Mouse (Mus musculus): Measurements from ENCODE around the gene Dera.

Gene Dera

DNA sequence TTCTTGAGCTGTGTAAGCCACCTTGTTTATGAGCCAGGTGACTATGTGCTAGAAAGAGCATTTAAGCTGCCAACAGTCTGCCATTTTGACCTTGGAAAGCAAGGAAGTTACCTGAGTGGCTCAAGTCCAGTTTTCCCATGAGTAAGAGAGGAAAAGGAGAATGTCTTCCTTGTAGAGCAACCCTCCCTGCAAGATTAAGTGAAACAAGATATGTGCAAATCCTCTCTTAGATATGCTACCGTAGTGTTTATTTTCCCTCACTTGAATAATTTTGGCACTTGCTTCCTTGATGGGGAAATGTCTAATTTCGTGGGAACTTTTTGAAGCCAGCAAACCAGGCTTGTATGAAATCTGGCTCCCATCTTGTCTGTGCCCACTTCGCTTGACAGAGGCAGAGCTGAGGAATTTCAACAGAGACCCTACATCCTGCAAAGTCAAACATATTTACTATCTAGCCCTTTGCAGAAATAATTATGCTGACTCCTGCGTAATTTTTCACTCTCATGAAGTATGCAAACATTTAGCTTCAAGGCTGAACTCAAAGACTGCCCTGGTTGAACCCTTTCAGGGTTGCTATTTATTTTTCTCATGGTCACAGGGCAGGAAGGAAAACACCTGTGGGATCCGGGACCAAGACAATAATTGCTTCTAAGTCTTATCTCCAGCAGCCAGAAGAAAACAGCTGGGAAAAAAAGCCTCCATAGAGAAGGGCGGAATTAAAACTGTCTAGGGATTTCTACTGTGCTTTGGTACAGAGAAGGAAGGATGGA lies 132.0 kb downstream of the Dera start:
- DNase-seq (ENCODE audit: low spot score in 2 of 2), result no peak

DNA sequence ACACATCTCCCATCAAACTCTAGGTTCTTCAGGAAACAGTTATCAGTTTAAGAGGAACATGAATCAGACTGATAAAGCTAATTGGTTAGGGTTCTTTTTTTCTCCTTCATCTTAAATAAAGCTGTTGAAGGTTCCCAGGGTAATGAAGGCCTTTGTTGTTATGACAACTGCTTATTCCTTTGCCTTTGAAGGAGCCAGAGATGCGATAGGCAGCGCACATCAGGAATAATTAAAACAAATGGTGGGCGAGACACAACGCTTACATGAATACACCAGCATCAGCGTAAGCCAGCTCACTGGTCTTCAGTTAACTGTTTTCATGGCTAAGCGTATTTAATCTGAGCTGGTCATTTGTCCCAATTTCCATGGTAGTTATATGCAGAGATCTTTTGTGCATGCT lies 132.9 kb downstream of the Dera start:
- DNase-seq (ENCODE audit: low spot score in 2 of 2), result no peak

DNA sequence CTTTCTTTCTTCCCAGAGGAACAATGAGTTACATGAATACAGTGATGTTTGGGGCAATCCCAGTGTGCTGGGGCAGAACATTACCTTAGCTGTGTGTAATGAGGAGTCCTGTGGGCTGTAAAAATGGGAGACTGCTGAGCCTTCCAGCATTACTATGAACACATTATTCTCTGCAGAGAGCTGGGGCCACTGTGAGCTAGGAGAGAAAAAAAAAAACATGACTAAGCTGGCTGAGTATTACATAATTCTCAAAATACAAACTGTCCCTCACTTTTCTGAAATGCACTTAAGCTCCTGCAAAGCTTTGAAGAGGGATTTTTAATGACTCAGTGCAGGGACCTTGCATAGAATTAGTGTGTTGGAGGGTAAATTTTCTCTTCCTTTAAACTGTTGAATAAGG lies 143.3 kb downstream of the Dera start:
- DNase-seq (ENCODE audit: low spot score in 2 of 2), result no peak

DNA sequence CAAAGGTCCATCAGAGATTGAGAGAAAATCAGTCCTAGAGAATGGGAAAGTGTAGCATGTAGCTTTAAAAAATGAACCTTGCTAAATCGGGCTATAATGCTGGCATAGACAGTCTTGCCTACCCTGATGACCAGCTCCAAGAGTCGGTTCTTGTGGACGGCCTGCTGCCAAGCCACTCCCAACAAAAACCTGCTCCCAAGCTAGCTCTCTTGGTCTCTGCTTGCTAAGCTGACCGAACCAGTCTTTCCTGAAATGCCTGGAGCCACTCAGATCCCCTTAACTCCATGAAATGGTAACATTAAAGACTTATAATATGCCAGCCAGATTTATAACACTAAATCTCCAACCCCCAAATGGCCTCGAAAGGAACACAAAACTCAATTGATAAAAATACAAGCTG lies 146.9 kb downstream of the Dera start:
- DNase-seq (ENCODE audit: low spot score in 2 of 2), result no peak

All from spleen, postnatal 14 days (tissue).